Mouse (Mus musculus): ENCODE data around the gene Tada1. TPM values are rescaled to one million over a fixed set of nuclear protein-coding genes. Genes with fewer than 3 reads are reported as not detected.
A peak's percentile ranks its signal among the peaks of the same experiment; 100 is the strongest.

Tada1 gene
- polyA plus RNA-seq, 1 experiment from 2014 or later, result 73.8 TPM

GRCm38 (mm10) chr1:166360896-166361295, 18.0 kb upstream of the Tada1 start:
- Histone ChIP-seq H3K9me3 (no peaks in the 10 kb centered on the region), H3K4me2 (no peak overlapping the region), H3K9ac (no peak overlapping the region), H3K27ac (no peak overlapping the region), H3K27me3 (no peaks in the 10 kb centered on the region; the same call in 1 of the 2 replicates), H3K4me3 (no peak overlapping the region), H3K36me3 (no peaks in the 10 kb centered on the region), H3K4me1 (replicated peaks) (0 out of 2 replicates have a peak, but pooled peaks cover 3% of the 10 kb centered on the region)
- 81% methylated on average over 5 of the region's 5 CpGs for WGBS
- no peak for ATAC-seq (ENCODE audit: low FRiP score)

- Histone ChIP-seq H3K9me3 (no peaks in the 10 kb centered on the region), H3K4me2 (no peak overlapping the region), H3K27me3 (no peaks in the 10 kb centered on the region; the same call in 1 of the 2 replicates), H3K27ac (no peak overlapping the region), H3K36me3 (no peaks in the 10 kb centered on the region), H3K9ac (no peak overlapping the region), H3K4me3 (no peak overlapping the region), H3K4me1 (replicated peaks) (0 out of 2 replicates have a peak, but pooled peaks cover 3% of the 10 kb centered on the region)
- ATAC-seq (ENCODE audit: low FRiP score), result no peak
- WGBS, result 68% methylated on average over 3 of the region's 3 CpGs
Measured at GRCm38 (mm10) chr1:166361842-166362241, 17.1 kb upstream of the Tada1 start.

GRCm38 (mm10) chr1:166362659-166363058, 16.2 kb upstream of the Tada1 start:
- WGBS, result 84% methylated on average over 3 of the region's 3 CpGs
- no peak for ATAC-seq (ENCODE audit: low FRiP score)
- H3K9ac ChIP-seq, result no peak overlapping the region

GRCm38 (mm10) chr1:166363122-166363521, 15.8 kb upstream of the Tada1 start:
- Histone ChIP-seq H3K9me3 (no peaks in the 10 kb centered on the region), H3K9ac (no peak overlapping the region), H3K4me3 (no peak overlapping the region), H3K4me1 (replicated peaks) (0 out of 2 replicates have a peak, but pooled peaks cover 3% of the 10 kb centered on the region), H3K27ac (no peak overlapping the region), H3K27me3 (no peaks in the 10 kb centered on the region; the same call in 1 of the 2 replicates), H3K36me3 (no peaks in the 10 kb centered on the region), H3K4me2 (no peak overlapping the region)
- no peak for ATAC-seq (ENCODE audit: low FRiP score)

More at GRCm38 (mm10) chr1:166362659-166363058, 16.2 kb upstream of the Tada1 start:
- no peak overlapping the region for H3K4me2 ChIP-seq
- H3K4me3 ChIP-seq, result no peak overlapping the region
- H3K9me3 ChIP-seq, result no peaks in the 10 kb centered on the region
- no peaks in the 10 kb centered on the region for H3K36me3 ChIP-seq
- 0 out of 2 replicates have a peak, but pooled peaks cover 3% of the 10 kb centered on the region for H3K4me1 ChIP-seq (replicated peaks)
- H3K27me3 ChIP-seq, result no peaks in the 10 kb centered on the region; the same call in 1 of the 2 replicates
- H3K27ac ChIP-seq, result no peak overlapping the region

GRCm38 (mm10) chr1:166377171-166377570, 1.7 kb upstream of the Tada1 start:
- no peak for ATAC-seq (ENCODE audit: low FRiP score)
- H3K9me3 ChIP-seq, result 0 out of 2 replicates have a peak, but pooled peaks cover 5% of the 10 kb centered on the region
- no peaks in the 10 kb centered on the region for H3K36me3 ChIP-seq
- H3K4me1 ChIP-seq (replicated peaks), result peaks cover 26% of the 10 kb centered on the region
- H3K4me3 ChIP-seq, result no peak overlapping the region
- no peak overlapping the region for H3K27ac ChIP-seq
- H3K27me3 ChIP-seq, result no peaks in the 10 kb centered on the region
- no peak overlapping the region for H3K4me2 ChIP-seq
- no peak overlapping the region for H3K9ac ChIP-seq
- 75% methylated on average over 6 of the region's 6 CpGs for WGBS

GRCm38 (mm10) chr1:166378431-166379012, 375 bp upstream of the Tada1 start:
- peak overlapping the region; percentile 76 for H3K9ac ChIP-seq
- peak overlapping the region; percentile 79 for H3K27ac ChIP-seq
- peak; percentile 7; the same call in 1 of the 2 replicates for ATAC-seq (ENCODE audit: low FRiP score)
- H3K9me3 ChIP-seq, result 0 out of 2 replicates have a peak, but pooled peaks cover 5% of the 10 kb centered on the region
- peak overlapping the region; percentile 95 for H3K4me3 ChIP-seq
- peak overlapping the region; percentile 68 for H3K4me2 ChIP-seq
- H3K27me3 ChIP-seq, result no peaks in the 10 kb centered on the region
- H3K4me1 ChIP-seq (replicated peaks), result peaks cover 28% of the 10 kb centered on the region
- peaks cover 11% of the 10 kb centered on the region for H3K36me3 ChIP-seq
- 6% methylated on average over 21 of the region's 21 CpGs for WGBS

- no peaks in the 10 kb centered on the region for H3K9me3 ChIP-seq
- H3K9ac ChIP-seq, result peak overlapping the region; percentile 97
- peaks cover 22% of the 10 kb centered on the region for H3K36me3 ChIP-seq
- H3K4me2 ChIP-seq, result peak overlapping the region; percentile 70
- peak overlapping the region; percentile 95 for H3K4me3 ChIP-seq
- ATAC-seq (ENCODE audit: low FRiP score), result peak; percentile 63
- no peaks in the 10 kb centered on the region for H3K27me3 ChIP-seq
- peaks cover 28% of the 10 kb centered on the region for H3K4me1 ChIP-seq (replicated peaks)
- peak overlapping the region; percentile 94 for H3K27ac ChIP-seq
- under 1% methylated on average over 25 of the region's 41 CpGs for WGBS
Measured at GRCm38 (mm10) chr1:166379630-166380231, 834 bp downstream of the Tada1 start.

- H3K4me2 ChIP-seq, result no peak overlapping the region; the same call in 1 of the 2 replicates
- ATAC-seq (ENCODE audit: low FRiP score), result no peak
- H3K36me3 ChIP-seq, result peaks cover 37% of the 10 kb centered on the region
- no peak overlapping the region for H3K27ac ChIP-seq
- H3K4me3 ChIP-seq, result no peak overlapping the region
- peak overlapping the region; percentile 97 for H3K9ac ChIP-seq
- H3K9me3 ChIP-seq, result no peaks in the 10 kb centered on the region
- H3K4me1 ChIP-seq (replicated peaks), result peaks cover 28% of the 10 kb centered on the region
- H3K27me3 ChIP-seq, result no peaks in the 10 kb centered on the region
- WGBS, result 90% methylated on average over 10 of the region's 10 CpGs
Measured at GRCm38 (mm10) chr1:166381336-166381735, 2.4 kb downstream of the Tada1 start.

GRCm38 (mm10) chr1:166381821-166382220, 2.9 kb downstream of the Tada1 start:
- H3K4me3 ChIP-seq, result no peak overlapping the region
- peaks cover 28% of the 10 kb centered on the region for H3K4me1 ChIP-seq (replicated peaks)
- H3K9me3 ChIP-seq, result no peaks in the 10 kb centered on the region
- WGBS, result 85% methylated on average over 5 of the region's 5 CpGs
- H3K36me3 ChIP-seq, result peaks cover 42% of the 10 kb centered on the region
- H3K27ac ChIP-seq, result no peak overlapping the region
- no peaks in the 10 kb centered on the region for H3K27me3 ChIP-seq
- peak overlapping the region; percentile 97; the same call in 1 of the 2 replicates for H3K9ac ChIP-seq
- H3K4me2 ChIP-seq, result no peak overlapping the region
- ATAC-seq (ENCODE audit: low FRiP score), result no peak

- H3K9ac ChIP-seq, result no peak overlapping the region
- no peak for ATAC-seq (ENCODE audit: low FRiP score)
- no peak overlapping the region for H3K4me2 ChIP-seq
- H3K36me3 ChIP-seq, result peaks cover 50% of the 10 kb centered on the region
- no peak overlapping the region for H3K27ac ChIP-seq
- peaks cover 28% of the 10 kb centered on the region for H3K4me1 ChIP-seq (replicated peaks)
- H3K4me3 ChIP-seq, result no peak overlapping the region
- 85% methylated on average over 4 of the region's 4 CpGs for WGBS
- H3K27me3 ChIP-seq, result no peaks in the 10 kb centered on the region
- H3K9me3 ChIP-seq, result no peaks in the 10 kb centered on the region
Measured at GRCm38 (mm10) chr1:166382626-166383025, 3.7 kb downstream of the Tada1 start.

- Histone ChIP-seq H3K9me3 (no peaks in the 10 kb centered on the region), H3K4me1 (replicated peaks) (peaks cover 25% of the 10 kb centered on the region), H3K36me3 (peaks cover 70% of the 10 kb centered on the region), H3K4me2 (no peak overlapping the region), H3K4me3 (no peak overlapping the region), H3K27me3 (no peaks in the 10 kb centered on the region), H3K9ac (no peak overlapping the region), H3K27ac (no peak overlapping the region)
- ATAC-seq (ENCODE audit: low FRiP score), result no peak
- WGBS, result 93% methylated on average over 10 of the region's 10 CpGs
Measured at GRCm38 (mm10) chr1:166384614-166385013, 5.7 kb downstream of the Tada1 start.

- no peak overlapping the region for H3K4me3 ChIP-seq
- no peak for ATAC-seq (ENCODE audit: low FRiP score)
- no peak overlapping the region for H3K4me2 ChIP-seq
- H3K4me1 ChIP-seq (replicated peaks), result peaks cover 19% of the 10 kb centered on the region
- no peaks in the 10 kb centered on the region for H3K9me3 ChIP-seq
- H3K36me3 ChIP-seq, result peaks cover 78% of the 10 kb centered on the region
- WGBS, result 91% methylated on average over 5 of the region's 5 CpGs
- H3K27ac ChIP-seq, result no peak overlapping the region
- H3K9ac ChIP-seq, result no peak overlapping the region
- H3K27me3 ChIP-seq, result no peaks in the 10 kb centered on the region
Measured at GRCm38 (mm10) chr1:166385431-166385830, 6.5 kb downstream of the Tada1 start.

All from hindbrain, embryonic 13.5 days (tissue).